Mouse (Mus musculus): ENCODE data around the gene Tpsb2. TPM values are rescaled to one million over a fixed set of nuclear protein-coding genes. Genes with fewer than 3 reads are reported as not detected.

Tpsb2 gene
- total RNA-seq (2023; ENCODE audit: inconsistent age) = not detected in 4 replicates

DNA sequence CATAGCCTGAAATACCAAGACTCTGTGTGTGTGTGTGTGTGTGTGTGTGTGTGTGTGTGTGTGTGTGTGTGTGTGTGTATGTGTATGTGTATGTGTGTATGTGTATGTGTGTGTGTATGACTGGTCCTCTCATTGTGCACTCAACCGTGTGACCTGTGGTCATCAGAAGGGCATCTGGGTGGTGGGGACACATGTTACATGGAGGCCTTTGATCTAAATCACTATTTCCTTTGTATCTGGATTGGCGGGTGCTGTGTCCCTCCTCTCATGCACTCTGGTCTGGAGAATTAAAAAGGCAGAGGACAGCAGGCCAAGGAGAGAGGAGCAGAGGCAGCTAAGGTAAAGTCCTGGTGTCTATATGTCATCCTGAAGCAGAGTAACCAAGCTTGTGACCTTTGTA, at the start of gene Tpsb2:
TSS of gene Tpsb2 (plus strand) at position 301 of the 400 bp plus-strand sequence.

GRCm38 (mm10) chr17:25318354-25318753, 47.8 kb upstream of the Tpsb2 start, which contains the start of gene Prss29:
TSS of gene Prss29 (plus strand) at chr17:25318654.

DNA sequence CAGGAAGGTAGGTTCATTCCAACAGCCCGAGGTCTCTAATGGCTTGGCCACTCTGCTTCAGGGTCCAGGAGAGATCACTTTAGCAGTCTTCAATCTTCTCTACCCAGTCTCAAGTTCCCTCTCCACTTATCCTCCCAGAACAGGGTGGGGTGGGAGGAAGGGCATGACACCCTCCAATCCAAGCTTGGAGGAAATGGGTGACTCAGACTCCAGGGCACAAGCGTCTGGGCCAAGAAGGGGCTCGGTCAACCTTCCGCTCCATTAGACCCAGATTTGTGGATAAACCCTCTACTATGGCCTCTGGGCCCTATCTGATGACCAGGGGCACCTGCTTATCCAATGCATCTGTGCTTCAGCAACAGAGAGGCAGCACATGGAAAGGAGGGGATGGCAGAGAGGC, 20.6 kb upstream of the Tpsb2 start, which contains the start of gene Tpsab1:
TSS of gene Tpsab1 (minus strand) at position 101 of the 400 bp plus-strand sequence.

DNA sequence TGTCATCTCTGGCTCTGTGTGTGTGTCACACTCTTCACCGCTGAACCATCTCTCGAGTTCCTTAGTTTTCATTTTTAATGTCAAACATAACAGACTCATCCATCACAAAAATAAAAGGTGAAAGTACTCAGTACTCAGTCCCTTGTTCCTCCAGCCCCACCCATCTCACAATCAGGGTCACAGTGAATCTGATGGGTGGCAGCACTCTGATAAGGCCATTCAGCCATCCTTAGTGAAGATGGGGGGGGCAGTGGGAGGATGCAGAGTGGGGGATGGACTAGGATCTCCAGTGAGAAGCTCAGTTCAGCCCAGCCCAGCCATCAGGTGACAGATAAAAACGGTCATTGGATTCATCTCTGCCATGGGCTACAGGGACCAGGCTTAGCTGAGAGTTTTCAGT, 2.9 kb downstream of the Tpsb2 start, which contains the start of gene Tpsg1:
TSS of gene Tpsg1 (plus strand) at position 301 of the 400 bp plus-strand sequence.

Other genes with a start within 250 kb of the Tpsb2 start
- gene Ptx4, start 245.5 kb upstream of the Tpsb2 start, total RNA-seq (2023; ENCODE audit: inconsistent age) = not detected in 4 replicates
- 41.6 to 51.0 TPM (median 43.7 TPM) in 4 replicates for gene Clcn7, start 232.9 kb upstream of the Tpsb2 start, total RNA-seq (2023; ENCODE audit: inconsistent age)
- 0.29 to 0.42 TPM (median 0.36 TPM) in 3 of 4 replicates, not detected in the other for gene Ccdc154, start 203.8 kb upstream of the Tpsb2 start, total RNA-seq (2023; ENCODE audit: inconsistent age)
- gene Gm38655, start 190.8 kb upstream of the Tpsb2 start, total RNA-seq (2023; ENCODE audit: inconsistent age) = not detected in 4 replicates
- 14.1 to 16.3 TPM (median 14.7 TPM) in 4 replicates for gene BC003965, start 181.8 kb upstream of the Tpsb2 start, total RNA-seq (2023; ENCODE audit: inconsistent age)
- gene Unkl, start 177.9 kb upstream of the Tpsb2 start, total RNA-seq (2023; ENCODE audit: inconsistent age) = 34.3 to 40.5 TPM (median 35.6 TPM) in 4 replicates
- 23.3 to 29.1 TPM (median 27.6 TPM) in 4 replicates for gene Gnptg, start 126.2 kb upstream of the Tpsb2 start, total RNA-seq (2023; ENCODE audit: inconsistent age)
- gene Tsr3, start 126.1 kb upstream of the Tpsb2 start, total RNA-seq (2023; ENCODE audit: inconsistent age) = 14.8 to 19.8 TPM (median 15.4 TPM) in 4 replicates
- gene Baiap3, start 109.9 kb upstream of the Tpsb2 start, total RNA-seq (2023; ENCODE audit: inconsistent age) = 0.54 to 2.4 TPM (median 1.2 TPM) in 4 replicates
- 423 to 464 TPM (median 442 TPM) in 4 replicates for gene Ube2i, start 91.7 kb upstream of the Tpsb2 start, total RNA-seq (2023; ENCODE audit: inconsistent age)
- not detected in 4 replicates for gene Prss34, start 67.9 kb upstream of the Tpsb2 start, total RNA-seq (2023; ENCODE audit: inconsistent age)
- gene Prss28, start 57.7 kb upstream of the Tpsb2 start, total RNA-seq (2023; ENCODE audit: inconsistent age) = not detected in 4 replicates
- gene Prss29, start 47.7 kb upstream of the Tpsb2 start, total RNA-seq (2023; ENCODE audit: inconsistent age) = not detected in 4 replicates
- not detected in 4 replicates for gene Tpsab1, start 20.7 kb upstream of the Tpsb2 start, total RNA-seq (2023; ENCODE audit: inconsistent age)
- not detected in 4 replicates for gene Tpsg1, start 3.0 kb downstream of the Tpsb2 start, total RNA-seq (2023; ENCODE audit: inconsistent age)
- 5.3 to 10.7 TPM (median 7.8 TPM) in 4 replicates for gene Cacna1h, start 67.5 kb downstream of the Tpsb2 start, total RNA-seq (2023; ENCODE audit: inconsistent age)
- gene Tekt4, start 88.3 kb downstream of the Tpsb2 start, total RNA-seq (2023; ENCODE audit: inconsistent age) = not detected in 4 replicates
- not detected in 4 replicates for gene Sstr5, start 131.0 kb downstream of the Tpsb2 start, total RNA-seq (2023; ENCODE audit: inconsistent age)
- gene Sox8, start 204.4 kb downstream of the Tpsb2 start, total RNA-seq (2023; ENCODE audit: inconsistent age) = 0.21 to 0.67 TPM in 2 of 4 replicates, not detected in the others
- gene Lmf1, start 212.8 kb downstream of the Tpsb2 start, total RNA-seq (2023; ENCODE audit: inconsistent age) = 26.7 to 32.2 TPM (median 29.1 TPM) in 4 replicates

Measured in B cell, adult (primary cell).